Mouse (Mus musculus) cerebellum, adult 9-11 months (tissue): ENCODE data around the gene Opn1sw.

ENCODE experiments used
- DNase-seq: peaks from one replicate; pipeline ENCODE4 v3.0.0; 2022

Opn1sw gene

GRCm38 (mm10) chr6:29326961-29327360 lies 61.3 kb downstream of the Opn1sw start:
- no peak for DNase-seq
